Mouse (Mus musculus) left cerebral cortex, adult 11 months (tissue): ENCODE data around the gene Plekhn1.

ENCODE experiments used
- DNase-seq: peaks from one replicate; pipeline ENCODE4 v3.0.0; 2022; ENCODE audit warnings: low spot score

The Plekhn1 gene

DNA sequence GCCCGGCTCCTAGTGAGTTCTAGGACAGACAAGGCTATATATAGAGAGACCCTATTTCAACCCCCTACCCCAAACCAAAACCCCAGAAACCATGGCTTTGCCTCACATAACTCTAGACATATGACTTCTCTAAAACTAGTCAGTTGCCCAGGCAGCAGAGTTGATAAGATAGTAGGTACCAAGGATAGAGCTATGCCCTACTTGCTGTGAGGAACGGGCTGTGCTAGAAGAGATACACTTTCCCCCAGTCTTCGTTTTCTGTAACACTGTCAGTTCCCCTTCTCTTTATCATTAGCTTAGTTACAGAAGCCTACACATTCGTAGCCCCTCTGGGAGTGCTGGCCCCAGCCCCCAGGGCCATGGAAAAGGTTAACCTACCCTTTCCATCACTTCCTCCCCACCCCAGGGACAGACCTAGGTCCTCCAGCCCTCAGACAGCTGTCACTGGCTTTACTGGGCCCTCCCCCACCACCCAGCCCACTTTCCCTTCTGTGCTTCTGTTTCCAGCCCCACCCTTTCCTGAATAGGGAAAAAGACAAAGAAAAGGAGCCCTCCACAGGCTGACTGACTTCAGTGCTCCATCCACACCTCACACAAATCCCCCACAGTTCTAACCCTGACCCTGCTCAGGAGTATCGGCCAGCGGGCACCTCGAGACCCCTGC is 50.2 kb downstream of the Plekhn1 start:
- DNase-seq: no peak

DNA sequence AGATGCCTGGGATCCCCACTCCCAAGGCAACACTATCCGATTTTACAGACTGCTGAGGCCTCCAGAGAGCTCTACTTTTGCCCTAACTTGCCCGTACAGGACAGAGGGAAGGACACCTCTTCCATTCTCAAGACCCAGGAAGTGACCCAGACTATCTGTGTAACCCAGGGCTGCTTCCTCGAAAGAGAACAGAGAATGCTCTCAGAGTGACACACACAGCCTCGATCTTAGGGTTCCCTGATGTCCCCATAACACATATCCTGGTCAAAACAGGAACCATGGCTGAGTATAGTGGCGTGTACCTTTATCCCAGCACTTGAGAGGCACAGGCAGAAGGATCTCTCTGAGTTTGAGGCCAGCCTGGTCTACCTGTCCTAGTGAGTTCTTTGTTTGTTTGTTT is 50.9 kb downstream of the Plekhn1 start:
- DNase-seq: no peak

DNA sequence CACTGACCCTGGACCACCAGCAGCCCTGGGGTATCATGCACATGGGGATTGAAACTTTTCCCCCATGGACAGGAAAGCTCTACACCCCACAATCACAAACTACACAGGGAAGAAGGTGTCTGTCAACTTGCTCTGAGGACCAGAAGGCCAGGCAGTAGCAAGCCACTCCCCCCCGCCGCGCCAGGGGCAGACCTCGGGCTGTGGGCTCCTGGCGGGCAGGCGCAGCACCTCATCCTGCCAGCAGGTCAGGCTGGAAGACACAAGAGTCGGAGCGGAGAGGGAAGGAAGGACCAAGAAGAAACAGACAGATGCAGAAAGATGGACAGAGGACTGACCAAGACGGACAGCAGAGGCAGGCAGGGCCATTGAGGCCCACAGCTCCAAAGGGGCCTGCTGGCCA is 57.0 kb downstream of the Plekhn1 start:
- no peak for DNase-seq

DNA sequence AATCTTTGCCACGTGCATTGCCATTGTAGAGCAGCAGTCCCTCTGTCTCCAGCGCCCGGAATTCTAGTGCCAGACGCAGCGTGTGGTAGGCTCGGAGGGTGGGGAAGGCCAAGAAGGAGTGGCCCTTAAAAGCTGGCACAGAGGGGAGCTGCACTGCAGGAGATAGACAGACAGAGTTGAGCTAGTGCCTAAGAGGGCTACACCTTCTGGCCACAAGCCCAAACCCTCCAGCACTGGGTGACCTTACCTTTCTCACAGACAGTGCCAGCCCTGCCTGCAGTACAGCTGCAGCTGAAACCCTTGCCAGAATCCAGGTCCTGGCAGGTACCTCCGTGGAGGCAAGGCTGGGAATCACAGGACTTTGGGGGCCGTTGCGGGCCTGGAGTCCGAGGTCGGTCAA is 62.8 kb downstream of the Plekhn1 start:
- no peak for DNase-seq
